Mouse (Mus musculus) ES-E14 (cell line): Measurements from ENCODE around the gene Gm13290. TPM values are rescaled to one million over a fixed set of nuclear protein-coding genes. Genes with fewer than 3 reads are reported as not detected.
"Not testable (repeated sequence)": the region's sequence is repeated elsewhere in the genome, so short reads cannot be mapped to it uniquely, and the experiment has no call there.

Experiments used
- DNase-seq: peaks from one replicate; pipeline ENCODE4 v3.0.0-alpha.2; 2013; ENCODE audit warnings: low read depth, low spot score
- H3K27ac ChIP-seq: 2 replicates; pipeline ENCODE4 v1.5.1; 2012; ENCODE audit warnings: low read depth, mild to moderate bottlenecking, low read length, moderate library complexity, mixed read lengths; ENCODE audit not compliant: poor library complexity, insufficient read depth, severe bottlenecking
- H3K36me3 ChIP-seq: 2 replicates; pipeline ENCODE4 v1.6.1; 2012; ENCODE audit warnings: mild to moderate bottlenecking, low read length, moderate library complexity, mixed read lengths; ENCODE audit not compliant: control insufficient read depth, poor library complexity, insufficient read depth, severe bottlenecking
- H3K4me1 ChIP-seq, 2 experiments: fragments of 150-350 bp in 1 of 2; sonication (generic) in 1 of 2; 2 replicates each; pipeline ENCODE4 v1.6.1; 2012; ENCODE audit warnings: low read length in 2 of 2, mild to moderate bottlenecking in 1 of 2, mixed read lengths in 1 of 2; ENCODE audit not compliant: control insufficient read depth in 2 of 2, insufficient read depth in 2 of 2, poor library complexity in 1 of 2
- H3K4me3 ChIP-seq, 2 experiments: fragments of 150-350 bp in 1 of 2; sonication (generic) in 1 of 2; 2 replicates each; pipeline ENCODE4 v1.5.1; 2012; ENCODE audit warnings: low read length in 2 of 2, low read depth in 1 of 2, mild to moderate bottlenecking in 1 of 2, mixed read lengths in 1 of 2; ENCODE audit not compliant: insufficient read depth in 1 of 2, poor library complexity in 1 of 2, severe bottlenecking in 1 of 2
- H3K9ac ChIP-seq: 2 replicates; pipeline ENCODE4 v1.6.1; 2012; ENCODE audit warnings: low read depth, mild to moderate bottlenecking, low read length, mixed read lengths; ENCODE audit not compliant: poor library complexity, insufficient read depth, severe bottlenecking
- H3K9me3 ChIP-seq: fragments of 150-350 bp; sonication (generic); 2 replicates; pipeline ENCODE4 v1.6.1; 2012; ENCODE audit warnings: low read depth, mild to moderate bottlenecking, low read length; ENCODE audit not compliant: control insufficient read depth, insufficient read depth
- CHD2 ChIP-seq: IDR thresholded peaks from 2 replicates; pipeline ENCODE4 v1.6.1; 2014; ENCODE audit warnings: mild to moderate bottlenecking, low read depth, low read length, inconsistent platforms
- HCFC1 ChIP-seq: IDR thresholded peaks from 2 replicates; pipeline ENCODE4 v1.6.1; 2012; ENCODE audit warnings: low read length, inconsistent platforms, borderline replicate concordance; ENCODE audit not compliant: insufficient read depth
- MAFK ChIP-seq: IDR thresholded peaks from 2 replicates; pipeline ENCODE4 v1.6.1; 2014; ENCODE audit warnings: mild to moderate bottlenecking, low read depth, low read length, inconsistent platforms; ENCODE audit not compliant: insufficient read depth
- ZC3H11A ChIP-seq: IDR thresholded peaks from 2 replicates; pipeline ENCODE4 v1.6.1; 2012; ENCODE audit warnings: low read depth, mild to moderate bottlenecking, inconsistent platforms, low read length, borderline replicate concordance
- ZNF384 ChIP-seq: IDR thresholded peaks from 2 replicates; pipeline ENCODE4 v1.6.1; 2012; ENCODE audit warnings: low read depth, low read length, inconsistent platforms
- in situ Hi-C, 2 experiments: fragments of 600-800 bp; cut with MboI; formaldehyde crosslinking; loops; one replicate each; pipeline ENCODE4 v1.15.1; 2025; ENCODE audit warnings: low sequenced_read_pairs in 2 of 2, inconsistent platforms in 1 of 2; ENCODE audit not compliant: unreplicated experiment in 2 of 2
- total RNA-seq: library from RNA; depleted of rRNA; stranded (reverse); fragments of 300-350 nt; gene quantifications from 2 replicates; pipeline ENCODE4 v1.2.3, GENCODE M21; 2012

Gm13290 gene
- total RNA-seq, 1 experiment: not detected

DNA sequence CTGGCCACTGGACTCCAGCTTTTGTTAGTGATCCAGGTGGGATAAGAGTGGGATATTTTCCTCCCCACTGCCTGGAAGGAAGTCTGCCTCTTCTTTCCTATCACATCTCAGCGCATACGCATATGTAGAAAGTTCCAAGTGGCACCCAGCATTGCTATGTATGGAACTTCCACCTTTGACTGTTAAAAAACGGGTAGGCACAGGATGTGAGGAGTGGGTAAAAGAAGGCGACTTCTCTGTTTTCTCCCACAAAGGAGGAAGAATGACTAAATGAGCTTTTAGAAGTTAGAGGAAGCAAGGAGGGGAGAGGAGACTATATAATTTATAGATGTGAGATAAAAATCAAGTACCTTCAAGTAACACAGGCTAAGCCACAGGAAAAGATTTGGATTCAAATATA lies 32.2 kb upstream of the Gm13290 start:
- Histone ChIP-seq H3K4me3 (no peak overlapping the region), H3K36me3 (no peaks in the 10 kb centered on the region), H3K9me3 (no peaks in the 10 kb centered on the region), H3K9ac (no peak overlapping the region), H3K4me1 (no peaks in the 10 kb centered on the region), H3K27ac (no peak overlapping the region)
- no peak for TF ChIP-seq ZNF384
- no peak for TF ChIP-seq ZC3H11A
- no peak for TF ChIP-seq MAFK
- no peak for TF ChIP-seq CHD2
- TF ChIP-seq HCFC1: no peak
- no peak for DNase-seq
- in situ Hi-C loops: no loop called here

DNA sequence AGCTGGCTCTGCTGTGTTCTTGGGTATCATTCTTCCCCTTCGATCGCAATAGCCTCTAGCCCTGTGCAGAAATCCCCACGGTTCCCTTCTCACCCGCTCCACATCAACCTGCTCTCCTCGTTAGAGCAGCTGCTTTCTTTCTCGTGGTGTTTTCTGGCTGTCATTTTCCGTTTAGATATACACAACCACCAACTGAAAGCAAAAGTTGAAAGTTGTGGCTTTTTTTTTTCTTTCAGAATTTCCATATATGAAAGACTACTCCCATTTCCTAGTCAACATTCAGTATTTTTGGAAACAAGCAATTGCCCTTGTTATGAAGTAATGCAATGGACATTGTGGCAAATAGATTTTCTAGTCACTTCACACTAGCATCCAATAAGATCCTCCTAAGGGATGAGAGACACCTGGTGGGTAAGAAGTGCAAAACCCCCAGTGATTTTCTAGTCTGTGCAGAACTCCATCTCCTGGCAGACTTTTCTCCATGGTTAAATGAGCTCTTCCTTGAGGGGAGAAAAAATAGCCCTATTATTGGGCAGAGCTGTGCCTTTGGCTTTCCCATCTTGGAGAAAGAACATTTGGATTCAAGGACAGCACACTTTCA lies 30.8 kb upstream of the Gm13290 start:
- no peak for TF ChIP-seq CHD2
- TF ChIP-seq MAFK: no peak
- TF ChIP-seq ZC3H11A: no peak
- no peak for TF ChIP-seq ZNF384
- TF ChIP-seq HCFC1: no peak
- Histone ChIP-seq H3K9ac (no peak overlapping the region), H3K4me1 (no peaks in the 10 kb centered on the region), H3K36me3 (no peaks in the 10 kb centered on the region), H3K27ac (no peak overlapping the region), H3K9me3 (no peaks in the 10 kb centered on the region), H3K4me3 (no peak overlapping the region)
- no peak for DNase-seq
- in situ Hi-C loops: no loop called here

DNA sequence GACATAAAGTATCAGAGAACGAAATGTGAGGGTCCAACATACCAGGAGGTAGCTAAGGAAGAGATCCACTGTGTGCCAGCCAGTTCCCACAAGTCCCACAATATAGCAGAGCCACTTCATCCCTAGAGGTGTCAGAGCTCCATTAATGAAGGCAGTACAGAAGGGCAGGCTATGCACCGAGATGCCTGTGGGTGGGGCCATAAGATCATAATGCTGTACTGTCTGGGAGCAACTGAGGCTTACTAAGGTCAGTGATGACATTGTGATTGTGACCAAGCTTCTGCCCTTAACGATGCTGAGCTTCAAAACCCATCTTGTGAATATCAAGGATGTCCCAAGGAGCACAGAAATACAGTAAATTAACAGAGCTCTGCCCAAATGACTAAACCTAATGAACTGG lies 29.4 kb upstream of the Gm13290 start:
- no peak overlapping the region for H3K4me3 ChIP-seq
- no peaks in the 10 kb centered on the region for H3K36me3 ChIP-seq
- no peaks in the 10 kb centered on the region for H3K4me1 ChIP-seq
- H3K9ac ChIP-seq: no peak overlapping the region
- in situ Hi-C loops: no loop called here
- no peak for DNase-seq
- H3K27ac ChIP-seq: no peak overlapping the region
- H3K9me3 ChIP-seq: no peaks in the 10 kb centered on the region
- TF ChIP-seq CHD2: no peak

DNA sequence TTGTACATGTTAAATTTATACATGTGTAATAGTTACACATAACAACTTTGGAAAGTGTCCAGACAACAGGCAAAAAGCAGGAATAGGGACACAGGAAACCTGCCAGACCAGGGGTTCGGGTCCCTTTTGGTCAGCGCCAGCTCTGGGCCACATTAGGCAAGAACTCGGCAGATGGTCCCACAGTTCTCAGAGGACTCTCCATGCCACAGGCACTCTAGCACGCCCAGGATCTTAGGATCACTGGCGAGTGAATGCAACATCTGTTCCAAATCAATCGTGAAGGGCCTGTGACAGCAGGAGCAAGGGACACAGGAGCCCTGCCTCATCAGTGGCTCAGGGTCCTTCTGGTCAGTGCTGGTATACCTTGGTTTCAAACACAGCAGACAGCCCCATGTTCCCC lies 23.7 kb upstream of the Gm13290 start:
- no peak for DNase-seq
- H3K27ac ChIP-seq: no peak overlapping the region
- no peaks in the 10 kb centered on the region for H3K4me1 ChIP-seq
- no peaks in the 10 kb centered on the region for H3K36me3 ChIP-seq
- TF ChIP-seq CHD2 (no peak), ZNF384 (no peak), ZC3H11A (no peak), MAFK (no peak), HCFC1 (no peak)
- H3K9ac ChIP-seq: no peak overlapping the region
- H3K4me3 ChIP-seq: no peak overlapping the region
- no peaks in the 10 kb centered on the region for H3K9me3 ChIP-seq
- in situ Hi-C loops: no loop called here

DNA sequence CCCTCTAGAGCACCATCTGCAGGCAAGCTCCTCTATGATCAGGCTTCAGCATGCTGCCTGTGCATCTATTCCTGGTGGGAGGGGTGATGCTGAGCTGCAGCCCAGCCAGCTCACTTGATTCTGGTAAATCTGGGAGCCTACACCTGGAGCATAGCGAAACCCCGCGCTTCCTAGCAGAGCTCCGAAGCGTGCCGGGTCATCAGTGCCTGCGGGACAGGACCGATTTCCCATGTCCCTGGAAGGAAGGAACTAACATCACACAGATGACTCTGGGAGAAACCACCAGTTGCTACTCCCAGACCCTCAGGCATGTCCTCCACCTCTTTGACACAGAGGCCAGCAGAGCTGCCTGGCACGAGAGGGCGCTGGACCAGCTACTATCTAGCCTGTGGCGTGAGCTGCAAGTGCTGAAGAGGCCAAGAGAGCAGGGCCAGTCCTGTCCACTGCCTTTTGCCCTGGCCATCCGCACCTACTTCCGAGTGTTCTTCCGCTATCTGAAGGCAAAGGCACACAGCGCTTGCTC lies 18.8 kb upstream of the Gm13290 start, which contains the start of gene Gm13271:
Gene Gm13271, plus strand, starts transcription at position 51 of the 523 bp plus-strand sequence.
- in situ Hi-C loops, DNase-seq, H3K27ac ChIP-seq, H3K9ac ChIP-seq, H3K4me1 ChIP-seq, H3K36me3 ChIP-seq, H3K4me3 ChIP-seq, H3K9me3 ChIP-seq: not testable (repeated sequence)

DNA sequence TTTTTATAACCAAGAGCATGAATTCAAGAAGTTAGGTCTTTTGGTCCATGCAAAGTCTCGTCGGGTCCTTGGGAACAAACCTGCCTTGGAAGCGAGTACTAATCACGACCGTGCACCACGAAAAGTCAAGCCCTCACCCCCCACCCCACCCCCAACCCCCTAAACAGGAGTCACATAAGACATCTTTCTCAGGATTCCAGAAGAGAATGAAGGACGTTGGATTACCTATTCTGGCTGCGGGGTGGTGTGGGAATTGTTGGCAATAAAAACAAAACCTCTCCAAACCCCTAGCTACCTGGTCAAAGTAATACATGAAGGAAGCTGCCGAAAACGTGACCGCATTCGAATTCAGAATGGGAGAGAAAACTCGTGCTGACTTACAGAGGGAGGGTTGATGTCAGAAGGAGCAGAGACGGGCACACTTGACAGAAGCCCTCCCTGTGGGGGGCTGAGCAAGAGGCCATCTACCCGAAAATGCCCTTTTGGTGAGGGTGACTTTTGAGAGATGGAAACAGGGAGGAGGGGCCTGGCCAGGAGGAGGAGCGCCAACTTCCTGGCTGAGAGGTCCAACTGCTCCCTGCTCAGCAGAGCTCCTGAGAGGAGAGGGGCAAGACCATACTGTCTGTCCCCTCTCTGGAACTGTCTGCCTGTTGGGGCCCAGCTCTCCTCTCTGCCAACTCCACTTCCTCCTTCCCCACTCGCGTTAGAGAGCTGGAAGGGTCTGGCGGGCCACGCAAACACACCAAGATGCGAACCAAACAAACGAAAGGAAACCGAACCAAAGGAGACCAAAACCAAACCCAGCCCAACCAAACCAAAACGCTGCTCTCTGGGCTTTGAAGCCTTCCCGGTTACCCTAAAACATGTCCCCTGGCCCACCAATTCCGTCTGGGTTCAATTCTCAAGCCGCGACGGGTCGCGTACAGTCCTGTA lies 16.8 kb upstream of the Gm13290 start:
- DNase-seq, H3K9ac ChIP-seq, in situ Hi-C loops: not testable (repeated sequence)

More for the DNA sequence above, 16.8 kb upstream of the Gm13290 start:
- H3K9me3 ChIP-seq, H3K4me1 ChIP-seq, H3K4me3 ChIP-seq, H3K27ac ChIP-seq, H3K36me3 ChIP-seq: not testable (repeated sequence)
